Mouse (Mus musculus) bone marrow macrophage, adult 2 months (primary cell): ENCODE results near the gene Gm20388. TPM values are rescaled to one million over a fixed set of nuclear protein-coding genes. Genes with fewer than 3 reads are reported as not detected.
A peak's percentile ranks its signal among the peaks of the same experiment; 100 is the strongest.

Experiments used
- H3K27ac ChIP-seq: 2 replicates; pipeline ENCODE4 v1.5.1; 2012; ENCODE audit warnings: low read depth, low read length; ENCODE audit not compliant: insufficient read depth
- H3K4me1 ChIP-seq: 2 replicates; pipeline ENCODE4 v1.6.1; 2012; ENCODE audit warnings: low read length; ENCODE audit not compliant: control insufficient read depth, insufficient read depth
- H3K4me3 ChIP-seq: 2 replicates; pipeline ENCODE4 v1.5.1; 2012; ENCODE audit warnings: mild to moderate bottlenecking, low read length, moderate library complexity; ENCODE audit not compliant: insufficient read depth
- CTCF ChIP-seq: IDR thresholded peaks from 2 replicates; pipeline ENCODE4 v1.5.1; 2012; ENCODE audit warnings: low read depth, mild to moderate bottlenecking, low read length, moderate library complexity
- POLR2A ChIP-seq: IDR thresholded peaks from 2 replicates; pipeline ENCODE4 v1.6.1; 2012; ENCODE audit warnings: mild to moderate bottlenecking, low read depth, low read length, borderline replicate concordance
- polyA plus RNA-seq: library from polyadenylated mRNA; stranded (reverse); fragments of >200 nt; gene quantifications from 2 replicates; pipeline ENCODE4 v1.2.4, GENCODE M21; 2012; ENCODE audit not compliant: missing spikeins, insufficient read depth, insufficient read length

Gm20388 gene
- polyA plus RNA-seq, 1 experiment, result 32.7 TPM

GRCm38 (mm10) chr8:122482448-122482847, 2571.8 kb downstream of the Gm20388 start:
- Histone ChIP-seq H3K27ac (no peak overlapping the region), H3K4me1 (no peaks in the 10 kb centered on the region), H3K4me3 (no peak overlapping the region)
- no peak for TF ChIP-seq CTCF
- no peak for TF ChIP-seq POLR2A

GRCm38 (mm10) chr8:122483877-122484276, 2573.2 kb downstream of the Gm20388 start:
- Histone ChIP-seq H3K27ac (no peak overlapping the region), H3K4me1 (no peaks in the 10 kb centered on the region), H3K4me3 (no peak overlapping the region)
- TF ChIP-seq POLR2A (no peak), CTCF (no peak)

DNA sequence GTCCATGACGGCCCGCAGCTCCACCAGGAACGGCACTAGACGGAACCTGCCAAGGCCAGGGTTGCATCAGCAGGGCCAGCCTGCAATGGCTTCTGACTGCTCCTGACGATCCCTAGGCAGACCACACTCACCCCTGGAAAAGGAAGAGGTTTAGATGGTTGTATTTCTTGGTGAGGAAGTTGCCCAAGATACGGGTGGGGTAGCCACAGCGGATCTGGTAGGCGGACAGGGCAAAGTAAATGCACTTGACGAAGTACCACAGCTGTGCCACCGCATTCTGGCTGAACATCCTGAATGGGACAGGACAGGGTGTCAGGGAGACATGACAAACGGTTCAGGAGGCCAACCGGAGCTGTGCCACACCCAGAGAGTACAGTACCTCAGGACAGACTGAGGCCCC, 2574.2 kb downstream of the Gm20388 start:
- no peak overlapping the region for H3K4me3 ChIP-seq
- no peak for TF ChIP-seq POLR2A
- no peak for TF ChIP-seq CTCF
- H3K4me1 ChIP-seq, result no peaks in the 10 kb centered on the region
- no peak overlapping the region for H3K27ac ChIP-seq

DNA sequence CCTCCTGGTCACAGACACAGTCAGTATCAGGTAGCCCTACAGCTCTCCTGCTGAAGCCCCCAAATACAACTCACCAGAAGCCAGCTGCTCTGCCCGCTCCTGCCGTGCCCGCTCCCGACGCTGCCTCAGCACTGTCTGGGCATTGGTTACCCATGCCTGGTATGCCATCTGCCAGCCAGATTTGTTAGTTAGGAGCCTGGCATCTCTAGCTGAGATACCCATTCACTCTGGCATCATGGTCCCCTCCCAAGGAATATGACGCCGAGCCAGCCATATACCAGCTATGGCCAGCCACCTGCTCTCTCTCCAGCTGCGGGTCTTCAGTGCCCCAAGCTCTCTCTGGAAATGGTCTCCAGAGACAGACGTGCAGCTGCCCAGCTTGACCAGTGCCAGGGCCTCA, 2577.7 kb downstream of the Gm20388 start:
- Histone ChIP-seq H3K27ac (no peak overlapping the region), H3K4me3 (no peak overlapping the region), H3K4me1 (no peaks in the 10 kb centered on the region)
- TF ChIP-seq POLR2A, result no peak
- no peak for TF ChIP-seq CTCF

- Histone ChIP-seq H3K4me1 (peaks cover 2% of the 10 kb centered on the region), H3K4me3 (no peak overlapping the region), H3K27ac (no peak overlapping the region)
- TF ChIP-seq CTCF, result no peak
- TF ChIP-seq POLR2A, result no peak
Measured at GRCm38 (mm10) chr8:122497016-122497734, 2586.5 kb downstream of the Gm20388 start.

DNA sequence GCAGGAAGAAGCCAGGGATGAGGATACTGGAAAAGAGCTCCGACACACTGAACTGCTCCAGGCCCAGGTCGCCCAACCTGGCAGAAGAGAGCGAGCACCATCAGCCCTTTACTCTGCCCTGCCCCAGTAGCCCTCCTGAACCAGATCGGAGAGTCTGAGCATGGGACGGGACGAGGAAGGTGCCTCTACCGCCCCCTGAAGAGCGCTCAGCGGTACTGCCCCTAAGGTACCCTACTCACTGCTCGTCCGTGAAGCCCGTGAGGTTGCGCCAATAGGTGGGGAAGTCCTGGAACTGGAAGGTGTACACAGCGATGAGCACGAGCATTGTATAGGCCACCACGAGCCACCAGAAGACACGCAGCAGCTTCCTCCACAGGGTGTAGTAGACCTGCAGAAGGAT, 2587.3 kb downstream of the Gm20388 start:
- H3K4me1 ChIP-seq, result peaks cover 2% of the 10 kb centered on the region
- H3K4me3 ChIP-seq, result no peak overlapping the region
- H3K27ac ChIP-seq, result no peak overlapping the region
- TF ChIP-seq CTCF, result peak; percentile 19; the same call in 1 of the 2 replicates
- TF ChIP-seq POLR2A, result no peak

DNA sequence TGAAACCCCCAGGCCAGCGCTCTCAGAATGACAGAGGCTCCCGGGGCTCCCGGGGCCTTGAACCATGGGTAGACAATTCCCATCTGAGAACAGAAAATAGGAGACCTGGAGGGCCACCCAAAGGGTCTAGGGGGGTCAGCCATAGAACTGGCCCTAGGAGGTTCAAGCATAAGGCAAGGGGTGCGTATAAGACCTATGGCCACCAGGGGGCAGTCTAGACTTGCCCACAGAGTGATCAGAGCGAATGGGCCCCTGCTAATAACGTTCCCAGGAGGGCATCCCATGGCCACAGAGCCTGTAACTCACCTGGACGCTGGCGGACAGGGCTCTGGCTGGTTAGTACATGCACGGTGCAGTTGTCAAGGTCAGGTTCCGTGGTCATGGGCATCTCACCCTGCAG, 2590.2 kb downstream of the Gm20388 start:
- H3K27ac ChIP-seq, result no peak overlapping the region
- TF ChIP-seq CTCF (peak; percentile 84), POLR2A (no peak)
- H3K4me3 ChIP-seq, result no peak overlapping the region
- peaks cover 2% of the 10 kb centered on the region for H3K4me1 ChIP-seq

GRCm38 (mm10) chr8:122511552-122511951, 2600.9 kb downstream of the Gm20388 start:
- no peak overlapping the region for H3K27ac ChIP-seq
- TF ChIP-seq POLR2A (no peak), CTCF (no peak)
- no peak overlapping the region for H3K4me3 ChIP-seq
- H3K4me1 ChIP-seq, result peaks cover 6% of the 10 kb centered on the region

GRCm38 (mm10) chr8:122512392-122512791, 2601.8 kb downstream of the Gm20388 start:
- no peak overlapping the region for H3K27ac ChIP-seq
- H3K4me1 ChIP-seq, result peaks cover 11% of the 10 kb centered on the region
- TF ChIP-seq CTCF (no peak), POLR2A (no peak)
- H3K4me3 ChIP-seq, result no peak overlapping the region

DNA sequence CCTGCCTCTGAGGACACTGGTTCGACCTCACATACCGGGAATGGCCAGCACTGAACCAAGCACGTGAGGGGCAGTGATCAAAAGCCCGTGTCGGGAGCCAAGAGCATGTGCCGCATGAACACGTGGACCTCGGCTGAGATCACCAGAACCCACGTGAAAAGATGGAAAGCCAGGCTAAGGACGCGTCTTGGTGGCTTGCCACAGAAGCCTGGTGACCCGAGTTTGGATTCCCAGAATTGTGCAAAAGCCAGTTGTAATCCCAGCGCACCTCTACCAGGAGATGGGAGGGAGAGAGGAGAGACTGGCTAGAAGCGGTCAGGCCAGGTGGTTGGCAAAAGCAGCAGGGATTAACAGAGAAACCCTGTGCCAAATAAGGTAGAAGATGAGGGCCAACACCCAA, 2605.1 kb downstream of the Gm20388 start:
- no peak overlapping the region for H3K4me3 ChIP-seq
- H3K4me1 ChIP-seq, result peaks cover 18% of the 10 kb centered on the region
- TF ChIP-seq POLR2A (no peak), CTCF (no peak)
- no peak overlapping the region for H3K27ac ChIP-seq
